Mouse (Mus musculus) G1E (cell line): ENCODE results near the gene Blm.

Source experiments
- CTCF ChIP-seq: IDR thresholded peaks from 2 replicates; pipeline ENCODE4 v1.5.1; 2012; ENCODE audit warnings: low read depth, low read length, inconsistent platforms, mixed read lengths
- GATA1 ChIP-seq: IDR thresholded peaks from 2 replicates; pipeline ENCODE4 v1.6.1; 2012; ENCODE audit warnings: borderline replicate concordance, low read length, inconsistent platforms, mixed read lengths
- GATA2 ChIP-seq: IDR thresholded peaks from 2 replicates; pipeline ENCODE4 v1.6.1; 2012; ENCODE audit warnings: low read depth, low read length, inconsistent platforms, borderline replicate concordance
- TAL1 ChIP-seq: conservative IDR thresholded peaks from 2 replicates; pipeline ENCODE4 v1.6.1; 2012; ENCODE audit warnings: low read depth, low read length, inconsistent platforms, mixed read lengths

DNA sequence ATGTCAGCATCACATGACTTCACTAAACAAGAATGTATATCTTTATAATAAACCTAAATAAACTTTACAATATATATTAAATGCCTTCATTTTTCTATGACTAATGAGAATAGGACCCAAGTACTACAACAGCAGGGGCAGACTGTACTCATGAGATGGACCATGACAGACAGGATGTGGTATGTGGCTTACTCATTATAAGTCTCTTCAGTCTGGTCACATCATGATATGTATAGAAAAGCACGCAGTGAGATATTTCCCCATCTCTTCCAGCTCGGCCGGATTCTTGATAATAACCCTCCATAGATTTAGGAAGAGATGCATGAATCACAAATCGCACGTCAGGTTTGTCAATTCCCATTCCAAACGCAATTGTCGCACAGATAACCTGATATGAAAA lies 61.1 kb downstream of the Blm start:
- TF ChIP-seq CTCF (no peak), TAL1 (no peak), GATA1 (no peak), GATA2 (no peak)
